ENCODE assay signal across 8 mouse cellular contexts in genomic region chr11:70238591-70239440, GRCm38 (mm10). TPM values are rescaled to one million over a fixed set of nuclear protein-coding genes. Genes with fewer than 3 reads are reported as not detected.
DNase-seq lines count a peak whose midpoint lies in the region; ATAC-seq lines count a peak whose summit lies in the region.

No protein-coding gene starts in this region.

- peak; percentile 45 for DNase-seq in kidney, adult 11 months
- DNase-seq in kidney, adult 8-10 months = no peak
- DNase-seq in adipocyte (ENCODE audit: low spot score) = peak; percentile 75
- DNase-seq in forebrain, embryonic 14.5 days (ENCODE audit: low spot score) = no peak
- peak; percentile 44 for DNase-seq in kidney, postnatal 14 days
- DNase-seq in naive thymus-derived CD4-positive, alpha-beta T cell, adult 2 months (ENCODE audit: low read depth) = peak; percentile 47
- no peak for DNase-seq in urinary bladder, postnatal 4 days (ENCODE audit: low spot score in 2 of 2)
- no peak for DNase-seq in thymus, postnatal 0 days (ENCODE audit: low spot score)

- peak overlapping the region; percentile 55 for H3K4me3 ChIP-seq in forebrain, embryonic 14.5 days (ENCODE audit: low read depth, low read length)

- H3K9me3 ChIP-seq in forebrain, embryonic 14.5 days (replicated peaks; ENCODE audit: control insufficient read depth, low read length) = no peaks in the 10 kb centered on the region

- H3K4me2 ChIP-seq in forebrain, embryonic 14.5 days (ENCODE audit: low read length) = peak overlapping the region; percentile 99

- peak overlapping the region; percentile 72 for H3K9ac ChIP-seq in forebrain, embryonic 14.5 days (ENCODE audit: low read length)

- peaks cover 24% of the 10 kb centered on the region for H3K4me1 ChIP-seq in forebrain, embryonic 14.5 days (ENCODE audit: control insufficient read depth, insufficient read depth, low read length)

- peaks cover 18% of the 10 kb centered on the region for H3K36me3 ChIP-seq in forebrain, embryonic 14.5 days (ENCODE audit: control insufficient read depth, insufficient read depth, low read length)

- no peak for ATAC-seq in forebrain, embryonic 14.5 days

- peak overlapping the region; percentile 89 for H3K27ac ChIP-seq in forebrain, embryonic 14.5 days (ENCODE audit: low read depth, low read length)

- 14% methylated on average over 23 of the region's 23 CpGs for WGBS in forebrain, embryonic 14.5 days

- H3K27me3 ChIP-seq in forebrain, embryonic 14.5 days (replicated peaks; ENCODE audit: control insufficient read depth, insufficient read depth, low read length) = no peaks in the 10 kb centered on the region

RNA-seq across cellular contexts. Expression of gene Gm21988, which starts 0.8 kb away (rescaled TPM):
- polyA plus RNA-seq in forebrain, embryonic 14.5 days (2014; fragmentation: Nextera tagmentation; extraction: Ambion mirVana) = 11.1 and 11.9 TPM in 2 replicates
- polyA plus RNA-seq in thymus, postnatal 0 days (2015; fragmentation: Nextera tagmentation; extraction: Ambion mirVana) = 13.0 and 13.9 TPM in 2 replicates

RNA-seq across cellular contexts. Expression of gene Rnasek, which starts 0.8 kb away (rescaled TPM):
- polyA plus RNA-seq in forebrain, embryonic 14.5 days (2014; fragmentation: Nextera tagmentation; extraction: Ambion mirVana) = 235 and 238 TPM in 2 replicates
- polyA plus RNA-seq in thymus, postnatal 0 days (2015; fragmentation: Nextera tagmentation; extraction: Ambion mirVana) = 355 and 365 TPM in 2 replicates

RNA-seq across cellular contexts. Expression of gene 0610010K14Rik, which starts 1.1 kb away (rescaled TPM):
- 202 and 245 TPM in 2 replicates for polyA plus RNA-seq in forebrain, embryonic 14.5 days (2014; fragmentation: Nextera tagmentation; extraction: Ambion mirVana)
- polyA plus RNA-seq in thymus, postnatal 0 days (2015; fragmentation: Nextera tagmentation; extraction: Ambion mirVana) = 174 and 191 TPM in 2 replicates

RNA-seq across cellular contexts. Expression of gene Bcl6b, which starts 9.2 kb away (rescaled TPM):
- polyA plus RNA-seq in forebrain, embryonic 14.5 days (2014; fragmentation: Nextera tagmentation; extraction: Ambion mirVana) = 4.5 and 6.3 TPM in 2 replicates
- 1.9 and 2.2 TPM in 2 replicates for polyA plus RNA-seq in thymus, postnatal 0 days (2015; fragmentation: Nextera tagmentation; extraction: Ambion mirVana)

RNA-seq across cellular contexts. Expression of gene Alox12, which starts 16.3 kb away (rescaled TPM):
- polyA plus RNA-seq in forebrain, embryonic 14.5 days (2014; fragmentation: Nextera tagmentation; extraction: Ambion mirVana) = 0.36 and 1.1 TPM in 2 replicates
- 0.54 and 0.61 TPM in 2 replicates for polyA plus RNA-seq in thymus, postnatal 0 days (2015; fragmentation: Nextera tagmentation; extraction: Ambion mirVana)

Comparison
In these comparisons a context has a peak if more than half of its experiments do, and no peak if none do; other contexts are left out.
1. DNase-seq: peak in kidney, adult 11 months (single experiment), adipocyte (single experiment), kidney, postnatal 14 days (single experiment) and naive thymus-derived CD4-positive, alpha-beta T cell, adult 2 months (single experiment); none in kidney, adult 8-10 months (0 of 2), forebrain, embryonic 14.5 days (single experiment), urinary bladder, postnatal 4 days (0 of 2) and thymus, postnatal 0 days (single experiment).